Mouse (Mus musculus) adrenal gland, postnatal 25 days (tissue): ENCODE measurements around the gene Gm17949. TPM values are rescaled to one million over a fixed set of nuclear protein-coding genes. Genes with fewer than 3 reads are reported as not detected.
A peak's percentile ranks its signal among the peaks of the same experiment; 100 is the strongest.
"Not testable (repeated sequence)": the region's sequence is repeated elsewhere in the genome, so short reads cannot be mapped to it uniquely, and the experiment has no call there.

Experiments used
- DNase-seq: peaks from one replicate; pipeline ENCODE4 v3.0.0; 2021; ENCODE audit warnings: mixed read lengths
- total RNA-seq: library from RNA; stranded (reverse); gene quantifications from 2 replicates; pipeline ENCODE4 v1.2.3, GENCODE M21; 2021

The Gm17949 gene
- total RNA-seq, 1 experiment from 2014 or later: 0.64 TPM

- no peak for DNase-seq
Observed at GRCm38 (mm10) chr17:57047406-57047805, 36.1 kb downstream of the Gm17949 start.

DNA sequence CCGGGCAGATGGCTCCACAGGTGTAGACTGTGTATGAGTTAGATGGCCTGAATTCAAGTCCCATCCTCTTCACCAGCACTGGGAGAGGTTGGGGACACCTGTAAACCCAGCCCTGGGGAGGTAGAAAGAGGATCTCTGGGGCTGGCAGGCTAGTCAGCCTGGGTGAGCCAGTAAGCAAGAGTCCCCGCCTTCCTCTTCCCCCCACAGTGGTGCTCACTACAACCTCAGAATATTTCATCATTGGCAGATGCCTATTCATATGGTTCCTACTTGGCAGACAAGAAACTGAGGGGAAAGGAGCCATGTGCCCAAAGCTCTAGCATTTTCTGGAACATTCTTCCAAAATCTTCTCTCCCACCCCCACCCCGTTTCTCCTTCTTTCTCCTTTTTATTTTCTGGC is 37.5 kb downstream of the Gm17949 start:
- DNase-seq: no peak

GRCm38 (mm10) chr17:57051679-57052078 is 40.4 kb downstream of the Gm17949 start:
- not testable (repeated sequence) for DNase-seq

DNA sequence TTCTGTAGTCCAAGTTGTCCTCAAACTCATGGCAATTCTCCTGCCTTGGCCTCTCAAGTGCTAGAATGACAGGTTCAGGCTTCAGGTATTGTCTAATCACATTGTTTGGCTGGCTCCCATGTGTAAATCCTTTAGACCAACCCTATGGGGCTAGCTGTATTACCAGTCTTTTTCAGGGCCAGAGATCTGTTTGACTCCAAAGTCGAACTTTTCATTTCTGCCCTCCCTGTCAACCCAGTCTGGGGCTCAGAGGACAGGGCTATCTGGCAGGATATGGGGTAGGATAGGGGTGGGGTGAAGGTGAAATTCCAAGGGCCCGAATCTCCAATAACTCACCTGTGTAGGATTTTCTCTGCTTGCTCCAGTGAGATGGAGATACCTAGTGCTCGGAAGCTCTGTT is 45.0 kb downstream of the Gm17949 start:
- DNase-seq: no peak

GRCm38 (mm10) chr17:57058891-57059485 is 47.7 kb downstream of the Gm17949 start, which contains the start of gene Crb3:
TSS of gene Crb3 (plus strand) at chr17:57059105.
- DNase-seq: peak; percentile 43

GRCm38 (mm10) chr17:57059486-57059977 is 48.3 kb downstream of the Gm17949 start, which contains the start of gene Slc25a23:
TSS of gene Slc25a23 (minus strand) at chr17:57059863.
- DNase-seq: peak; percentile 74

DNA sequence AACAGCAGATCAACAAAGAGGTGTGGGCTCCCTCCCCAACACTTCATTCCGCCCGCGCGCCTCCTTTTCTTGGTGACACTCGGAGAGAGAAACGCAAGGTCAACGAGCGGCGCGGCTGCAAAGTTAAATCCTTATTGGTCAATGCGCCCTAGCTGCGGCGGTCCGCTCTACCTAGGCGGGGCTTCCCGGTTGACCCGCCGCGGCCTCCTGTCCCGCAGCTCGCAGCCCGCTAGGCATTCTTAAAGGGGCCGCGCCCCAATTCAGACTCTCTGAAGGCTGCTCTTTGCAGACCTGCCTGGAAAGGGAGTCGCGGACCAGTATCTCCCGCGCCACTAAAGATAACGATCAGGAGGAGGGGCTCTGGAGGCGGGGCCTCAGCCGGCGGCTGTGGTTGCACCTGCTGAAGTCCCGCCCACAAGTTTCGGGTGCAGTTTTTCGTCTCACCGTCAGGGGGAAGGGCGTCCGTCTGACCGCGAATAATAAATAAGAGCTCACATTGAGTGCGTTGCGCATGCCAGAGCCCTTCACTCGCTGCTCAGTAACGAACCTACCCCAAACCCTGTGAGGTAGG is 49.0 kb downstream of the Gm17949 start:
- peak; percentile 92 for DNase-seq

DNA sequence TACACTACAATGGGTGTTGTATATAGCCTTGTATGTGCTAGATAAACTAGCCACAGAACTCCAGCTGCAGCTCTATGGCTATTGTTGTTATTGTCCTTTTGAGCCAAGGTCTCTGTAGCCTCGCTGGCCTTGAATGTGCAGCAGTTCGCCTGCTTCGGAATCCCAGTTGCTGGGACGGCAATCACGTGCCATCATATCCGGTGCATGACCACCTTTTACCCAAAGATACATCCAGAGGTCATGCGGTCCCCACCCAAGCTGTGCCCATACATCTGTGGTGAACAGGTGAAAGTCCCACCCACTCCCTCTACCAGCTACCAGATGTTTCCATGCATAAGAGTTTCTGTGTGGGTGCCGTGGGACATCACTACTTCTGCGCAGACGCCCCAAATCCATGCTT is 49.8 kb downstream of the Gm17949 start:
- DNase-seq: peak; percentile 27

- no peak for DNase-seq
Observed at GRCm38 (mm10) chr17:57062011-57062521, 50.8 kb downstream of the Gm17949 start.

- DNase-seq: no peak
Observed at GRCm38 (mm10) chr17:57062548-57062947, 51.3 kb downstream of the Gm17949 start.

- no peak for DNase-seq
Observed at GRCm38 (mm10) chr17:57063031-57063430, 51.8 kb downstream of the Gm17949 start.

- DNase-seq: no peak
Observed at GRCm38 (mm10) chr17:57066908-57067307, 55.6 kb downstream of the Gm17949 start.

GRCm38 (mm10) chr17:57070272-57070671 is 59.0 kb downstream of the Gm17949 start:
- DNase-seq: no peak

GRCm38 (mm10) chr17:57070699-57071098 is 59.4 kb downstream of the Gm17949 start:
- no peak for DNase-seq

Other genes starting within 250 kb of the Gm17949 start
- 41.9 and 47.4 TPM in 2 replicates for gene Dus3l, start 246.7 kb upstream of the Gm17949 start, total RNA-seq
- gene Prr22, start 241.2 kb upstream of the Gm17949 start, total RNA-seq: 0.79 and 1.5 TPM in 2 replicates
- gene Rfx2, start 180.5 kb upstream of the Gm17949 start, total RNA-seq: 6.9 and 11.1 TPM in 2 replicates
- 0.71 and 0.76 TPM in 2 replicates for gene Acsbg2, start 137.0 kb upstream of the Gm17949 start, total RNA-seq
- 5.4 and 8.9 TPM in 2 replicates for gene 1700061G19Rik, start 136.0 kb upstream of the Gm17949 start, total RNA-seq
- gene Mllt1, start 76.1 kb upstream of the Gm17949 start, total RNA-seq: 36.2 and 36.3 TPM in 2 replicates
- gene Acer1, start 29.3 kb upstream of the Gm17949 start, total RNA-seq: 0.38 and 0.70 TPM in 2 replicates
- 106 and 120 TPM in 2 replicates for gene Clpp, start 21.2 kb upstream of the Gm17949 start, total RNA-seq
- gene Alkbh7, start 14.1 kb upstream of the Gm17949 start, total RNA-seq: 67.3 and 95.1 TPM in 2 replicates
- 0.76 and 2.3 TPM in 2 replicates for gene Pspn, start 11.5 kb upstream of the Gm17949 start, total RNA-seq
- 46.1 and 55.3 TPM in 2 replicates for gene Gtf2f1, start 181 bp upstream of the Gm17949 start, total RNA-seq
- 94.9 and 115 TPM in 2 replicates for gene Khsrp, start 20.1 kb downstream of the Gm17949 start, total RNA-seq
- not detected in 2 replicates for gene Slc25a41, start 30.2 kb downstream of the Gm17949 start, total RNA-seq
- 1.4 TPM in 1 of 2 replicates, not detected in the other for gene Crb3, start 47.6 kb downstream of the Gm17949 start, total RNA-seq
- gene Slc25a23, start 48.4 kb downstream of the Gm17949 start, total RNA-seq: 89.2 and 96.3 TPM in 2 replicates
- 1.6 TPM in 1 of 2 replicates, not detected in the other for gene Dennd1c, start 67.0 kb downstream of the Gm17949 start, total RNA-seq
- gene Tubb4a, start 76.3 kb downstream of the Gm17949 start, total RNA-seq: 4.0 and 5.0 TPM in 2 replicates
- gene Tnfsf9, start 93.9 kb downstream of the Gm17949 start, total RNA-seq: 0.39 and 0.71 TPM in 2 replicates
- gene Cd70, start 138.3 kb downstream of the Gm17949 start, total RNA-seq: not detected in 2 replicates
- gene Tnfsf14, start 182.7 kb downstream of the Gm17949 start, total RNA-seq: not detected in 2 replicates
- gene C3, start 216.7 kb downstream of the Gm17949 start, total RNA-seq: 280 and 456 TPM in 2 replicates
- 81.0 and 96.4 TPM in 2 replicates for gene Gpr108, start 237.0 kb downstream of the Gm17949 start, total RNA-seq
- gene Trip10, start 238.0 kb downstream of the Gm17949 start, total RNA-seq: 51.9 and 64.8 TPM in 2 replicates